Mouse (Mus musculus) kidney, postnatal 25 days (tissue): ENCODE measurements around the gene Rap1gap.

Source experiments
- DNase-seq, 2 experiments: peaks; one replicate each; pipeline ENCODE4 v3.0.0; 2021; ENCODE audit warnings: mixed read lengths in 2 of 2

Gene Rap1gap

GRCm38 (mm10) chr4:137778397-137779184 is 114.1 kb downstream of the Rap1gap start:
- DNase-seq, result peak in 1 of 2 experiments; percentile 32
